Mouse (Mus musculus): ENCODE data around the gene Rcor2. TPM values are rescaled to one million over a fixed set of nuclear protein-coding genes. Genes with fewer than 3 reads are reported as not detected.

Rcor2 gene
- polyA plus RNA-seq, 1 experiment: 8.7 TPM

DNA sequence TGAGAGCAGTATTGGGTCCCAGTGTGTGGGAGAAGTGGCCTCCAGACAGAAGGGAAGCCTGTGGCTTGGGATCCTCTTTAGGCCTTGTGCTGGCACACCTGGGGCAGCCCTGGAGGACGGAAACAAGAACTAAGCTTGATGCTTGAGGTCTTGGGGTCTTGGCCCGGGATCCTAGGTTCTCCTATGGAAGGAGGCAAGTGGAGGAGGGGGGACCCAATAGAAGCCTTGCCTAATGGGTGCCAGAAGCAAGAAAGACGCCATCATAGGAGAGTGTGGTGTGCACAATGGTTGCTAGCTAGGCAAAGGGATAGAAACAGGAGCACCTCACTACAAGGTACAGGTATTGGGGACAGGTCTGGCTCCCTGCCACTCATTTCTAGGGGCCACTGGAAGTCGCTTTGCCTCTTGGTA is 699 bp upstream of the Rcor2 start:
- no peak overlapping the region for H3K27ac ChIP-seq (ENCODE audit: insufficient read depth, low read length)
- no peak overlapping the region for H3K4me3 ChIP-seq (replicated peaks; ENCODE audit: insufficient read depth, low read depth, low read length)
- no peak for TF ChIP-seq POLR2A (IDR thresholded peaks at IDR 0.05; ENCODE audit: borderline replicate concordance, insufficient read depth, low read length)
- TF ChIP-seq CTCF (IDR thresholded peaks at IDR 0.05; ENCODE audit: borderline replicate concordance, insufficient read depth, low read depth, low read length): no peak
- H3K27me3 ChIP-seq (ENCODE audit: control insufficient read depth, insufficient read depth, low read length): no peaks in the 10 kb centered on the region
- peak in 1 of 2 experiments; percentile 34 for DNase-seq
- peaks cover 26% of the 10 kb centered on the region for H3K4me1 ChIP-seq (ENCODE audit: control insufficient read depth, insufficient read depth, low read length)
- 65% methylated on average over 4 of the region's 4 CpGs for WGBS

DNA sequence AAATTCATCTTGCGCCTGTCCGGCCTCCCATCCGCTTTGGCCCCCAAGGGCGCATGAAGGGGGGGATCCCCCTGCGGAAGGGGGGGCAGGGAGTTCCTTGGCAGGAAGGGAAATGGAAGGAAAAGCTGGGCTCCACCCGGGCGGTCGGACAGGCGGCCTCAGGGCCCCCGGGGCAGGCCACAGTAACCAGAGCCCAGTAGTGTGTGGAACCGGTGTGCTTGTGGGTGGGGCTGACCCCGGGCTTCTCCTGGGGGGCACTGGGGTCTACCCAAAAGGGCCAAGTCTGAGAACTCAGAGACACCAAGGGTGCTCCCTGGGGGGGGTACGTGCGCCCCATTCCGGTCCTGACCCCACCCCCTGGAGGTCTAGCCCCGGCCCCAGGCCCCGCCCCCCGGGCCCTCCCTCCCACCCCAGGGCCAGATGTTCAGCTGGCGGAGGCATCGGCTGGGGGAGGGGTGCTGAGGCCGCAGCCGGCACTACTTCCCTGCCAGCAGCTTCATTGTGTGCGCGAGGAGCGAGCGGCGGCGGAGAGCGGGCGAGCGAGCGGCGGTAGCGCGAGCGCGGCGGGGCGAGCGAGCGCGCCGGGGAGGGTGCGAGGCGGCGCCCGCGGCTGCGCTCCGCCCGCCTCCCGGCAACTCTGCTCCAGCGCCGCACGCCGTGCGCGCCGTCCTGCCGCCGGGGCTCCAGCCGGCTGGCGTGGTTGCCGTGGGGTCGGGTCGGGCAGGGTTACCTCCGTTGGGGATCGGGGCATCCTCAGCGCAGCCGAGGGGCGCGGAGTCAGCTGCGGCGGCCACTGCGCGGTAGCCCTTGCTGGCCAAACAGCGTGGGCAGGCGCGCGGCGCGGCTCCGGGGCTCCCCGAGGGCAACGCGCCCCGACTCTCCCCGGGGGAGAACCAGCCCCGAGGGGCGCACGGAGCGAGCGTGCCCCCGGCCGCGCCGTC is 926 bp downstream of the Rcor2 start:
- H3K27me3 ChIP-seq (ENCODE audit: control insufficient read depth, insufficient read depth, low read length): no peaks in the 10 kb centered on the region
- no peak for TF ChIP-seq POLR2A (IDR thresholded peaks at IDR 0.05; ENCODE audit: borderline replicate concordance, insufficient read depth, low read length)
- no peak for TF ChIP-seq CTCF (IDR thresholded peaks at IDR 0.05; ENCODE audit: borderline replicate concordance, insufficient read depth, low read depth, low read length)
- H3K4me1 ChIP-seq (ENCODE audit: control insufficient read depth, insufficient read depth, low read length): peaks cover 29% of the 10 kb centered on the region
- peak overlapping the region; percentile 41 for H3K4me3 ChIP-seq (replicated peaks; ENCODE audit: insufficient read depth, low read depth, low read length)
- WGBS: 1% methylated on average over 91 of the region's 97 CpGs
- peak; percentile 38 to 46 for DNase-seq
- H3K27ac ChIP-seq (ENCODE audit: insufficient read depth, low read length): no peak overlapping the region

DNA sequence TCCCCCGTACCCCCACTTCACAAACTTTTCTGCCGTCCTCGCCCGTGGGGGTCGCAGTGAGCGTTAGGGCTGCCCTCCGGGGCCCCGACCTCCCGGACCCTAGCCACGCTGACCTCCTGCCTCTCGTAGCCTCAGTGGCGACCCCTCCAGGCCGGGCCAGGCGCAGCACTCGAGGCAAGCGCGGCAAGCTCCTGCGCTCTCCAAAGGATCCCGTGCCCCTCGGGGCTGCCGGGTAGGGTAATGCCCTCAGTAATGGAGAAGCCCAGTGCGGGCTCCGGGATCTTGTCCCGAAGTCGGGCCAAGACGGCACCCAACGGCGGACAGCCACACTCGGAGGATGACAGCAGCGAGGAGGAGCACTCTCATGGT is 1.6 kb downstream of the Rcor2 start:
- peak; percentile 43 to 67 for DNase-seq
- TF ChIP-seq CTCF (IDR thresholded peaks at IDR 0.05; ENCODE audit: borderline replicate concordance, insufficient read depth, low read depth, low read length) (peak; percentile 47; the same call in 1 of the 2 replicates), POLR2A (IDR thresholded peaks at IDR 0.05; ENCODE audit: borderline replicate concordance, insufficient read depth, low read length) (no peak)

GRCm38 (mm10) chr19:7269290-7270044 is 2.3 kb downstream of the Rcor2 start:
- Histone ChIP-seq H3K4me1 (ENCODE audit: control insufficient read depth, insufficient read depth, low read length) (peaks cover 34% of the 10 kb centered on the region), H3K4me3 (replicated peaks; ENCODE audit: insufficient read depth, low read depth, low read length) (peak overlapping the region; percentile 20), H3K27me3 (ENCODE audit: control insufficient read depth, insufficient read depth, low read length) (no peaks in the 10 kb centered on the region), H3K27ac (ENCODE audit: insufficient read depth, low read length) (no peak overlapping the region)
- 19% methylated on average over 11 of the region's 11 CpGs for WGBS
- peak in 1 of 2 experiments; percentile 35 for DNase-seq
- TF ChIP-seq CTCF (IDR thresholded peaks at IDR 0.05; ENCODE audit: borderline replicate concordance, insufficient read depth, low read depth, low read length): no peak
- TF ChIP-seq POLR2A (IDR thresholded peaks at IDR 0.05; ENCODE audit: borderline replicate concordance, insufficient read depth, low read length): no peak

More for the DNA sequence above, 1.6 kb downstream of the Rcor2 start:
- under 1% methylated on average over 30 of the region's 30 CpGs for whole genome bisulfite sequencing
- peak overlapping the region; percentile 41 for H3K4me3 ChIP-seq (replicated peaks; ENCODE audit: insufficient read depth, low read depth, low read length)
- peaks cover 29% of the 10 kb centered on the region for H3K4me1 ChIP-seq (ENCODE audit: control insufficient read depth, insufficient read depth, low read length)
- no peaks in the 10 kb centered on the region for H3K27me3 ChIP-seq (ENCODE audit: control insufficient read depth, insufficient read depth, low read length)
- no peak overlapping the region for H3K27ac ChIP-seq (ENCODE audit: insufficient read depth, low read length)

DNA sequence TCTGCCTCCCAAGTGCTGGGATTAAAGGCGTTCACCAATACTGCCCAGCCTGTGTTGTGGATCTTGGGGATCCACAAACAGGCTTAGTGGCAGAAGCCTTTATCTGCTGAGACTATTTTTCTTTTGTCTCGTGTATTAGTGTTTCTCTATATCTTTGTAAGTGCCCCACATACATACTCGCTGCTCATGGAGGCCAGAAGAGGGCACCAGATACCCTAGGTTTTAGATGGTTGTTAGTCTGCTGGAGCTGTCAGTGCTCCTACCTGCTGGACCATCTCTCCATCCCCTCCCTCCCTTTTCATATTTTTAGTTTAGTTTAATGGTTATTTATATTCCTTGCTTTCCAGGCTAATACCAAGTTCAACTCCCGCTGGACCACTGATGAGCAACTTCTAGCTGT is 6.4 kb downstream of the Rcor2 start:
- Histone ChIP-seq H3K27ac (ENCODE audit: insufficient read depth, low read length) (no peak overlapping the region), H3K4me1 (ENCODE audit: control insufficient read depth, insufficient read depth, low read length) (peaks cover 46% of the 10 kb centered on the region), H3K27me3 (ENCODE audit: control insufficient read depth, insufficient read depth, low read length) (no peaks in the 10 kb centered on the region), H3K4me3 (replicated peaks; ENCODE audit: insufficient read depth, low read depth, low read length) (no peak overlapping the region)
- no peak for DNase-seq
- 92% methylated on average over 4 of the region's 4 CpGs for WGBS
- TF ChIP-seq CTCF (IDR thresholded peaks at IDR 0.05; ENCODE audit: borderline replicate concordance, insufficient read depth, low read depth, low read length) (no peak; the same call in 1 of the 2 replicates), POLR2A (IDR thresholded peaks at IDR 0.05; ENCODE audit: borderline replicate concordance, insufficient read depth, low read length) (no peak)

GRCm38 (mm10) chr19:7274326-7274990 is 7.3 kb downstream of the Rcor2 start:
- no peak overlapping the region for H3K4me3 ChIP-seq (replicated peaks; ENCODE audit: insufficient read depth, low read depth, low read length)
- TF ChIP-seq CTCF (IDR thresholded peaks at IDR 0.05; ENCODE audit: borderline replicate concordance, insufficient read depth, low read depth, low read length): 0 out of 2 replicates have a peak, but pooled peaks have one; percentile 6
- TF ChIP-seq POLR2A (IDR thresholded peaks at IDR 0.05; ENCODE audit: borderline replicate concordance, insufficient read depth, low read length): no peak
- WGBS: 15% methylated on average over 12 of the region's 13 CpGs
- peaks cover 48% of the 10 kb centered on the region for H3K4me1 ChIP-seq (ENCODE audit: control insufficient read depth, insufficient read depth, low read length)
- H3K27me3 ChIP-seq (ENCODE audit: control insufficient read depth, insufficient read depth, low read length): no peaks in the 10 kb centered on the region
- peak overlapping the region; percentile 43; the same call in 1 of the 2 replicates for H3K27ac ChIP-seq (ENCODE audit: insufficient read depth, low read length)
- peak; percentile 81 to 91 for DNase-seq

GRCm38 (mm10) chr19:7275131-7275789 is 8.1 kb downstream of the Rcor2 start:
- Histone ChIP-seq H3K27me3 (ENCODE audit: control insufficient read depth, insufficient read depth, low read length) (no peaks in the 10 kb centered on the region), H3K4me3 (replicated peaks; ENCODE audit: insufficient read depth, low read depth, low read length) (no peak overlapping the region), H3K27ac (ENCODE audit: insufficient read depth, low read length) (peak overlapping the region; percentile 43; the same call in 1 of the 2 replicates), H3K4me1 (ENCODE audit: control insufficient read depth, insufficient read depth, low read length) (peaks cover 41% of the 10 kb centered on the region)
- no peak for TF ChIP-seq CTCF (IDR thresholded peaks at IDR 0.05; ENCODE audit: borderline replicate concordance, insufficient read depth, low read depth, low read length)
- TF ChIP-seq POLR2A (IDR thresholded peaks at IDR 0.05; ENCODE audit: borderline replicate concordance, insufficient read depth, low read length): no peak
- DNase-seq: peak; percentile 50 to 58
- 26% methylated on average over 7 of the region's 7 CpGs for WGBS

Measured in cerebellum, adult 2 months (tissue).